Mouse (Mus musculus): ENCODE results near the gene Ttc6. TPM values are rescaled to one million over a fixed set of nuclear protein-coding genes. Genes with fewer than 3 reads are reported as not detected.

The Ttc6 gene
- under 1 TPM in 1 of 2 experiments, not detected in 1; 0.05 TPM for total RNA-seq (2021)
- long read RNA-seq, experiment 1 = 0 reads
- long read RNA-seq, experiment 2 = 0 reads

GRCm38 (mm10) chr12:57563909-57564308 is at the start of gene Ttc6:
TSS of gene Ttc6 (plus strand) at chr12:57564113.
- Histone ChIP-seq H3K4me3 (no peak within 1 kb of the TSS), H3K27ac (no peak within 1 kb of the TSS)
- TF ChIP-seq CTCF (IDR thresholded peaks at IDR 0.05) = no peak
- intact Hi-C loops (cut with DNase I) = no loop called here
- no peak for DNase-seq (ENCODE audit: extremely low spot score in 1 of 2, low spot score in 2 of 2)

GRCm38 (mm10) chr12:57514552-57514951 is 49.4 kb upstream of the Ttc6 start:
- no peak overlapping the region for H3K4me3 ChIP-seq
- no peak overlapping the region for H3K27ac ChIP-seq
- intact Hi-C loops (cut with DNase I) = loop anchor here (10.0 kb wide), 1 partner anchor 230 kb away; no protein-coding TSS in a partner anchor
- no peak for DNase-seq (ENCODE audit: extremely low spot score in 1 of 2, low spot score in 2 of 2)
- no peak; the same call in 1 of the 2 replicates for TF ChIP-seq CTCF (IDR thresholded peaks at IDR 0.05)

GRCm38 (mm10) chr12:57515702-57516377 is 48.1 kb upstream of the Ttc6 start:
- DNase-seq (ENCODE audit: extremely low spot score in 1 of 2, low spot score in 2 of 2) = no peak
- TF ChIP-seq CTCF (IDR thresholded peaks at IDR 0.05) = no peak
- intact Hi-C loops (cut with DNase I) = loop anchor here (10.0 kb wide), 1 partner anchor 231 kb away; no protein-coding TSS in a partner anchor
- Histone ChIP-seq H3K27ac (no peak overlapping the region), H3K4me3 (no peak overlapping the region)

- H3K4me3 ChIP-seq = no peak overlapping the region
- DNase-seq (ENCODE audit: extremely low spot score in 1 of 2, low spot score in 2 of 2) = no peak
- no peak overlapping the region for H3K27ac ChIP-seq
- no peak for TF ChIP-seq CTCF (IDR thresholded peaks at IDR 0.05)
- intact Hi-C loops (cut with DNase I) = no loop called here
Measured at GRCm38 (mm10) chr12:57528335-57528734, 35.6 kb upstream of the Ttc6 start.

- no peak for DNase-seq (ENCODE audit: extremely low spot score in 1 of 2, low spot score in 2 of 2)
- H3K27ac ChIP-seq = no peak overlapping the region
Measured at GRCm38 (mm10) chr12:57530474-57530873, 33.4 kb upstream of the Ttc6 start.

GRCm38 (mm10) chr12:57534517-57534878 is 29.4 kb upstream of the Ttc6 start:
- no peak for DNase-seq (ENCODE audit: extremely low spot score in 1 of 2, low spot score in 2 of 2)
- TF ChIP-seq CTCF (IDR thresholded peaks at IDR 0.05) = no peak
- intact Hi-C loops (cut with DNase I) = no loop called here
- H3K4me3 ChIP-seq = no peak overlapping the region
- H3K27ac ChIP-seq = no peak overlapping the region

More at GRCm38 (mm10) chr12:57530474-57530873, 33.4 kb upstream of the Ttc6 start:
- TF ChIP-seq CTCF (IDR thresholded peaks at IDR 0.05) = no peak
- intact Hi-C loops (cut with DNase I) = no loop called here
- H3K4me3 ChIP-seq = no peak overlapping the region

GRCm38 (mm10) chr12:57534879-57535611 is 28.9 kb upstream of the Ttc6 start:
- no peak overlapping the region for H3K4me3 ChIP-seq
- TF ChIP-seq CTCF (IDR thresholded peaks at IDR 0.05) = no peak
- intact Hi-C loops (cut with DNase I) = loop anchor here (5.0 kb wide), 2 partner anchors 998 to 1023 kb away; partner anchors contain the start of gene Nkx2-1
- H3K27ac ChIP-seq = no peak overlapping the region
- DNase-seq (ENCODE audit: extremely low spot score in 1 of 2, low spot score in 2 of 2) = no peak

- DNase-seq (ENCODE audit: extremely low spot score in 1 of 2, low spot score in 2 of 2) = no peak
- no peak for TF ChIP-seq CTCF (IDR thresholded peaks at IDR 0.05)
- intact Hi-C loops (cut with DNase I) = loop anchor here (5.0 kb wide), 2 partner anchors 999 to 1024 kb away; partner anchors contain the start of gene Nkx2-1
- H3K27ac ChIP-seq = no peak overlapping the region
- H3K4me3 ChIP-seq = no peak overlapping the region
Measured at GRCm38 (mm10) chr12:57536056-57536908, 27.6 kb upstream of the Ttc6 start.

- intact Hi-C loops (cut with DNase I) = loop anchor here (5.0 kb wide), 2 partner anchors 1000 to 1025 kb away; partner anchors contain the start of gene Nkx2-1
- DNase-seq (ENCODE audit: extremely low spot score in 1 of 2, low spot score in 2 of 2) = no peak
- H3K27ac ChIP-seq = no peak overlapping the region
- no peak for TF ChIP-seq CTCF (IDR thresholded peaks at IDR 0.05)
- no peak overlapping the region for H3K4me3 ChIP-seq
Measured at GRCm38 (mm10) chr12:57536909-57537670, 26.8 kb upstream of the Ttc6 start.

GRCm38 (mm10) chr12:57537791-57538587 is 25.9 kb upstream of the Ttc6 start:
- Histone ChIP-seq H3K4me3 (no peak overlapping the region), H3K27ac (no peak overlapping the region)
- DNase-seq (ENCODE audit: extremely low spot score in 1 of 2, low spot score in 2 of 2) = no peak
- no peak for TF ChIP-seq CTCF (IDR thresholded peaks at IDR 0.05)
- intact Hi-C loops (cut with DNase I) = loop anchor here (5.0 kb wide), 2 partner anchors 1001 to 1026 kb away; partner anchors contain the start of gene Nkx2-1
